Comparison of ENCODE assay signal across 9 mouse cellular contexts in the genomic region with DNA sequence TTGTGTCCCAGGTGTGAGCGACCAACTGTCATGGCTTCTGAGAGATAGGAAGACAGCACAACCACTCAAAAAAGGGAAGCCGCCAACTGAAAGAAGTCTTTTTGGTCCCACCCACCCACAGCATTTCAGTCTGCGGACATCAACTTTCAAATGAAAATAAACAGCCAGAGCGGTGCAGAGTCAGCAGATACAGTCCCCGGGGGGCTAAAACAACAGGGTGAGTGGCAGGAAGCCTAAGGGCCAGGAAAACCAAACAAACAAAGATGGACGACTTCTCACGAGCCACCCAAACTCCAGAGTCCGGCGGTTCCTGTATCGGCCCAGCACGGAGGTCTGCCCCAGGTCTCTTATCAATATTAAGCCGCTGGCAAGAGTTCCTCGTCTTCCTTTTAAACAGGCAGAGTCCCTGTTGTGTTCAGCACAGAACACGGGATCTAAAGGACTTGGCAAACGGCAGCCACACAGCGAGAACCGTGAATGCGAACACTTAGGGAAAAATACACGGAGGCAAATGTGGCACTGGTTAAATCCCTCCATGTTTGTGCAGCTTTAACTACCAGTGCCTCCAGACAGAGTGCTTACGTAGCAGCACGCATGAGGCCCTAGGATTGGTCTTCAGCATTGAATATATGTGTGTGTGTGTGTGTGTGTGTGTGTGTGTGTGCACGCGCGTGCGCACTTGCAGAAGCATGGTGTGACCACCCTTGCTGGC. TPM values are rescaled to one million over a fixed set of nuclear protein-coding genes. Genes with fewer than 3 reads are reported as not detected.
DNase-seq lines count a peak whose midpoint lies in the region; ATAC-seq lines count a peak whose summit lies in the region.
"Had no signal": no experiment of that assay in that cellular context is flagged by ENCODE, and none has a peak within 500 bp of the region (broad histone marks: within the 10 kb centered on the region; RNA-seq: fewer than 3 reads in every experiment).

No protein-coding gene starts in this region.

- 0 out of 2 replicates have a peak overlapping the region, but pooled peaks have one; percentile 11 for H3K4me3 ChIP-seq in liver, embryonic 11.5 days (ENCODE audit: low read depth, low read length)
- H3K4me3 ChIP-seq in stomach, embryonic 14.5 days (ENCODE audit: low read depth, low read length): peak overlapping the region; percentile 16; the same call in 1 of the 2 replicates

- 0 out of 2 replicates have a peak, but pooled peaks have one; percentile 26 for ATAC-seq in liver, embryonic 11.5 days (replicated peaks; ENCODE audit: low FRiP score)
- ATAC-seq in stomach, embryonic 14.5 days (ENCODE audit: insufficient number of reproducible peaks, insufficient read depth, low FRiP score, low read depth): no peak

- peak overlapping the region; percentile 45 for H3K4me2 ChIP-seq in liver, embryonic 11.5 days
- peak overlapping the region; percentile 31; the same call in 1 of the 2 replicates for H3K4me2 ChIP-seq in stomach, embryonic 14.5 days (replicated peaks; ENCODE audit: low read depth, low read length)

- intact Hi-C loops in heart, postnatal 10 days (cut with DNase I): no loop called here

- no peaks in the 10 kb centered on the region; the same call in 1 of the 2 replicates for H3K4me1 ChIP-seq in liver, embryonic 11.5 days (replicated peaks; ENCODE audit: control insufficient read depth, insufficient read depth, low read length)
- no peaks in the 10 kb centered on the region for H3K4me1 ChIP-seq in stomach, embryonic 14.5 days (ENCODE audit: control insufficient read depth, insufficient read depth, low read length)

- WGBS in liver, embryonic 11.5 days: 61% methylated on average over 25 of the region's 25 CpGs
- WGBS in stomach, embryonic 14.5 days: 38% methylated on average over 25 of the region's 25 CpGs

- H3K27me3 ChIP-seq in liver, embryonic 11.5 days (replicated peaks; ENCODE audit: control insufficient read depth, insufficient read depth, low read length): no peaks in the 10 kb centered on the region
- H3K27me3 ChIP-seq in stomach, embryonic 14.5 days (ENCODE audit: control insufficient read depth, insufficient read depth, low read length): no peaks in the 10 kb centered on the region

- H3K9ac ChIP-seq in liver, embryonic 11.5 days (ENCODE audit: low read depth, low read length): peak overlapping the region; percentile 13; the same call in 1 of the 2 replicates
- no peak overlapping the region; the same call in 1 of the 2 replicates for H3K9ac ChIP-seq in stomach, embryonic 14.5 days (replicated peaks; ENCODE audit: low read depth, low read length)

- H3K36me3 ChIP-seq in liver, embryonic 11.5 days (ENCODE audit: control insufficient read depth, insufficient read depth, low read length): no peaks in the 10 kb centered on the region; the same call in 1 of the 2 replicates
- no peaks in the 10 kb centered on the region for H3K36me3 ChIP-seq in stomach, embryonic 14.5 days (ENCODE audit: control insufficient read depth, insufficient read depth, low read length)

- peak; percentile 47 for DNase-seq in thymus, postnatal 0 days (ENCODE audit: low spot score)
- DNase-seq in thymus, postnatal 36 days: no peak
- peak; percentile 24 to 46 for DNase-seq in heart, postnatal 10 days
- no peak for DNase-seq in liver, embryonic 11.5 days (ENCODE audit: low spot score)
- no peak for DNase-seq in layer of hippocampus, adult 9-10 months (ENCODE audit: low spot score)
- no peak for DNase-seq in gastrocnemius, postnatal 4 days (ENCODE audit: low spot score in 2 of 2)
- DNase-seq in spleen, adult 12 weeks (ENCODE audit: low spot score): no peak

- H3K27ac ChIP-seq in liver, embryonic 11.5 days (ENCODE audit: low read depth, low read length): no peak overlapping the region
- H3K27ac ChIP-seq in stomach, embryonic 14.5 days (ENCODE audit: low read length): no peak overlapping the region
- H3K27ac ChIP-seq: macrophage had no signal

- H3K9me3 ChIP-seq in liver, embryonic 11.5 days (ENCODE audit: control insufficient read depth, low read length): no peaks in the 10 kb centered on the region
- no peaks in the 10 kb centered on the region for H3K9me3 ChIP-seq in stomach, embryonic 14.5 days (ENCODE audit: control insufficient read depth, low read depth, low read length)

RNA-seq across cellular contexts. Expression of gene Cryl1, which starts 53.4 kb away (rescaled TPM):
- 43.2 and 43.8 TPM in 2 replicates for polyA plus RNA-seq in thymus, postnatal 0 days (2015; fragmentation: Nextera tagmentation; extraction: Ambion mirVana)
- 10 to 100 TPM in 1 of 2 experiments, 1 to 10 TPM in 1; 8.3 to 10.1 TPM for total RNA-seq in heart, postnatal 10 days (2021)
- polyA plus RNA-seq in liver, embryonic 11.5 days (2014; fragmentation: Nextera tagmentation; extraction: Ambion mirVana): 11.0 and 11.8 TPM in 2 replicates
- 31.9 and 33.1 TPM in 2 replicates for polyA plus RNA-seq in stomach, embryonic 14.5 days (2014; fragmentation: Nextera tagmentation; extraction: Ambion mirVana)
- 10 to 100 TPM in 1 of 2 experiments, 1 to 10 TPM in 1; 7.6 to 10.1 TPM for total RNA-seq in gastrocnemius, postnatal 4 days (2021)

Comparison
In these comparisons a context has a peak if more than half of its experiments do, and no peak if none do; other contexts are left out.
1. DNase-seq: peak in thymus, postnatal 0 days (single experiment) and heart, postnatal 10 days (2 of 2); none in thymus, postnatal 36 days (0 of 2), liver, embryonic 11.5 days (single experiment), layer of hippocampus, adult 9-10 months (single experiment), gastrocnemius, postnatal 4 days (0 of 2) and spleen, adult 12 weeks (single experiment).